Mouse (Mus musculus) spleen, embryonic (tissue): ENCODE results near the gene Cacnb2.

ENCODE experiments used
- CTCF ChIA-PET: fragments of 350-600 bp; sonication (Branson Sonifier 250); formaldehyde crosslinking; loops from one replicate; lab custom pipeline; 2022; lab: Charles Lee

Cacnb2 gene

DNA sequence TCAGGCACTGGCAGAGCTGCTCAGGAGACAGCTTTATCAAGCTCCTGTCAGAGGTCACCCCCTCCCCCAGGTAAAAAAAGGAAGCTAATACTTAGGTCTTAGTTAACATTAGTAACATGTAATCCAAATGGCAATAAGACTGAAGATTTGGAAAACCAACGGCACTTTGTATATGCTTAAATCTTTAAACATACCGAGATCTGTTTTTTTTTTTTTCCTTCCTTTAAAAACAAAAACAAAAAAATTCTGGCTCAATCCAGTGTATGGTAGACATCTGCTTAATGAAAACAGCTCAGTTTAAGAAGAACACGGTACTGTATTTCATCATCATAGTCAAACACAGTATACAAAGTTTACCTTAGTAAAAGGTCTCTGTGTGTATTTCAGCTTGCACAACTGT, at the start of gene Cacnb2:
TSS of gene Cacnb2 (plus strand) at position 301 of the 400 bp plus-strand sequence.
- CTCF ChIA-PET, result no interaction called here

DNA sequence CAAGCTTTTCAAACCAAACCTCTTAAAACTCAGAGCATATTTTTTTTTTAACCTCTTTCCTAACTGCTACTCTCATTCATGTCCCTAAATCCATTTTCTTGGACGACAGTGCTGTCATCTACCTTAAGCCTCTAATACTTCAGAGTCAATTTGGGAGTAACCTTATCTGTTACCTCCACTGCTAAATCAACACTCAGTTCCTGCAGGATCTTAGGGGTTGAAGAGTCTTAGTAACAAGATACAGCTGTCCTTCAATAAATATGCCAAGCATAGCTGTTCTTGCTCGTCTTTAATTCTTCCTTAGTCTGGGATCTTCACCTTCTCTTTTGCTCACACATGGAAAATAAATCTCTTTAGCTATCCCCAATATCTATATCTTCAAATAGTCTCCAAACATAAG, 34.9 kb upstream of the Cacnb2 start:
- CTCF ChIA-PET, result no interaction called here

DNA sequence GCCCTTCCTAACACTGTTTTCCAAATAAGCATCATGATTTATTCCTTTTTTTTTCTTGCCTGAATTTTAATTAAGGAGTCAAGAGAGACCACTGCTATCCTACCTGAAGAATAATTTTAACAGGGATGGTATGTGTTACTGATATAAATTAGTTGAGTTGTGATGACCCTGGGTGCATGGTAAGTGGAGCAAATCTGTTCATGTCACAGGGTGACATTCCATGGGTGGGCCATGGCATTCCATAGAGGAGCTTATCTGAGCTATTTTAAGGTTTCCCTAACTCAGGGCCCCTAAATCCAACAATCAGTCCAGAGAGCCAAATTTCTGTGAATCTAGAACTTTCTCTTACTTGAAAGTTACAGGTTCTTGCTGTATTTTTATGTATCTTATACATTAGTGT, 31.6 kb upstream of the Cacnb2 start:
- CTCF ChIA-PET, result no interaction called here

DNA sequence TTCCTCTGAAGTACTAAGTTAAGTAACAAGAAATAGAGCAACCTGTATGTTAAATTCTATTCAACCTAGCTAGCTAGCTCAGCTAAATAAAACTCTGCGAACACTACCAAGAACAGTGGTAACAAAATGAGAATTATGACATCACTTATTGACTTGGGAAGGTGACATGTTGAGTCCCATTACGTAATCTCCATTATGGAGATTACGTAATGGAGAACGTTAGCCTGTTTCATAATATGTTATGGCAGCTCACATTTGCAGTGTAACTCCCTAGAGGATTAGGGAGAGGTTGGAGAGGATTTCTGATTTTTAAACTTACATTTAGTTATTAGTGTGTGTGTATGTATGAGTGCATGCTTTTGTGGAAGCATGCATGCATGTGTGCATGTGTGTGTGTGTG, 13.3 kb upstream of the Cacnb2 start:
- CTCF ChIA-PET, result no interaction called here

DNA sequence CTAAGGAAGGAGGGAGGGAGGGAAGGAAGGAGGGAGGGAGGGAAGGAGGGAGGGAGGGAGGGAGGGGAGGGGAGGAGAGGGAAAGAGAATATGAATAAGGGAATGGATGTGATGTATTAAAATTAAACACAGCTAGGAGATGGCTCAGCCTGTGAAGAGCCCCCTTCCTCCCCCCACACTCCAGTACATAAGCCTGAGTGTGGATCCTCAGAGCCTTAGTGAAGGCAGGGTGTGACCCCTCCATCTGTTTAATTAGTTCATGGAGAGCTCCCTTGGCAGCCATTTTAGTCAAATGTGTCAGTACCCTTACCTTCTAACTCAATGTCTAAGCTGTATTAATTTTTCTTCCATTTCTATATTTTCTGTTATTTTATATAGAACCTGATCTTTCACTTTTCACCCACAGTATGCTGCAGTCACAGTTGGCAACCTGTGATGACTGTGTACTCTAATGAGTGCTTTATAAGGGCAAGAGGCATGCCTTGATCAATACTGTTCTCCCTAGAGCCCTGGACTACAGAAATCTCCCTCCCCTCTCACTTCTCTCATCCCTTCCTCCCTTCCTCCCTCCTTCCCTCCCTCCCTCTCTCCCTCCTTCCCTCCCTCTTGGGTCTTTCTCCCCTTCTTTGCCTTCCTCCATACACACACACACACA, 4.9 kb upstream of the Cacnb2 start:
- CTCF ChIA-PET, result interaction anchor here (0.5 kb wide), 1 partner anchor 27 kb away, joined by 3 read pairs; no protein-coding TSS in a partner anchor

DNA sequence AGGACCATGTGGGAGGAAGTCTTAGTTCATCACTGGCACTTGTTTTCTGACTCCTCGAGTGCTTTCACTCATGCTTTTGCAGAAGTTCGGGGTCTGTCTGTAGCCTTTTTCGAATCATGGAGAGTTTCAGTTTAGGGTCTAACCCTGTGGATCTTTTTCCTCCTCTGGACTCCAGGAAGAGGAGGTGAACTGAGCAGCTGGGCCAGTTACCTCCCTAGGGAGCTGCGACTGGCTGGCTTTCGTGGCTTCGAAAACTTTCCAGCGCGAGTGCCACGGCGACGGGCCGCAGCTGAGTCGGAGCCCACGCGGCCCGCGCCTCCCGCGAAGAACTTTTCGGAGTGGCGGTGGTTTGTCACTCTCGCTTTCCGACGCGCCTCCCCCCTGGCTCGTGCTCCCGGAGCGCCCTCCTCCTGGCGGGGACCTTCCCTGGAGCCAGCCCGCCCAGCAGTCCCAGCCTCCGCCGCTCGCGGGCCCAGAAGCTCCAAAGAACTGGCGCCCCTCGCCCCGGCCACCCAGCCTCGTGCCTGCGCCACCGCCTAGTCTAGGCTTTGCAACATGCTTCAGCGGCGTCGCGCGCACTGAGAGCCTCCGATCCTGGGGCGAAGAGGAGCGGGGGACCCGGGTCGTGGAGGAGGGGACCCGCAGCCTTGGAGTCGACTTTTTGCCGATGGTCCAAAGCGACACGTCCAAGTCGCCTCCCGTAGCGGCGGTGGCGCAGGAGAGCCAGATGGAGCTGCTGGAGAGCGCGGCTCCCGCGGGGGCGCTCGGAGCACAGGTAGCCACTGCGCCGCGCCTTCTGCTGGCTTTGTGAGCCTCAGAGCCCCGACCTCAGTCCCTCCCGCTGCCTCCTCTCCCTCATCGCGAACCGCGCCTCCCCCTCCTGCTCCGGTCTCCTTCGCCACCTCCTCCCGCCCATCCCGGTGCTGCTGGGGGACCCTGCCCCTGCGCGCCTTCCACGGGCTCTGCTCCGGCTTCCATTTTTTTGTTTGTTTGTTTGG, 1.2 kb downstream of the Cacnb2 start:
- CTCF ChIA-PET, result interaction anchor here (0.7 kb wide), 1 partner anchor 12 kb away, joined by 3 read pairs; no protein-coding TSS in a partner anchor

DNA sequence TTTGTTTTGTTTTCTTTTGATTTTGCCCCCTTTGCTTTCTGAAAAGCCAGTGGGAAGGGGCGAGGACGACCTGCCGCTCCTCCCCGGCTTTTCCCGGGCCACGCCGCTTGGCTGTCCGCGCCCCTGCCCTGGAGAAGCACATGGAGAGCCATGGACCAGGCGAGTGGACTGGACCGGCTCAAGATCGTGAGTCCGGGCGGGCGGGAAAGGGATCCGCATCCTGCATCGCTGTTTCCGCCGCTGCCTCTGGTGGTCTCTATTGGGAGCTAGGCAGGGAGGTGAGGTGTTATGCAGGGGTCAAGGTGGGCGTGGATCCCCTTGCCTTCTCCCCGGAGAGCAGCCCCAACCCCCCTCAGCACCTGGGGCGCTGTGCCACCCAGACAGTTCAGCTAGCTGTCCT, 1.9 kb downstream of the Cacnb2 start:
- CTCF ChIA-PET, result no interaction called here

DNA sequence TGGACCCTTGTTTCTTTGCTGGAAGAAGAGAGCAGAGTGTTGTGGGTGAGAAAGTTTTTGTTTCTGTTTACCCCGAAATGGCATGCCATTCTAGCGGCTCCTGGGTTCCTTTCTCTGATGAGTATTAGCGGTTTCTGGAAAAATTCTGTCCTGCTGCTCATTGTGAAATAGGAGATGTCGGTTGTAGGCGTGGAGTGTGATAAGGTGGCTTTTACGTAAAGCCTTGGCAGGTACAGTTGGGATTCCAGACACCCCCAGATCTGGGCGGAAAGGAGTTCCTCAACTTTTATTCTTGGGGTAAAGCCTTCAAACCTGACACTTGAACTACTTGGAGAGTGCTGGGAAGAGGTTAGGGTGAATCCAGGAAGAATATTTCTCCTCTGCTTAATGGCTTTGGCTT, 2.3 kb downstream of the Cacnb2 start:
- CTCF ChIA-PET, result no interaction called here

DNA sequence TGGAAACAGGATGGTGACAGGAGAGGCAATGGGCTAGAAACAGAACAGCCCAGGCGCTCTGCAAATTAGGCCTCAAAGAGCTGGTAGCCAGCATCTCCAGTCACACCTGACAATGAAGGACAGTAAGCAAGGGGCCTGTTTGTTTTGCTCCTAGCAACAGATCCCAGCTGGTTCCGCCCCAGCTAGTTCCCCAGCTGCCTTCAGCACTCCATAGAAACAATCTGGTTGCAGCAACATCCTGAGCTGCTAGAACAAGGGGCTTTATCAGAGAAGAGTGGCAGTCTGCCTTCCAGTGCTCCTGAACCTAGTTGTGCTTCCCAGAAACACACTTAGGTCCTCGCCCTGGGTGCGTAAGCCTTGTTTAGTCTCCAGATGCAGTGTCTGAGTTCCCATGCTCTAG, 5.7 kb downstream of the Cacnb2 start:
- CTCF ChIA-PET, result interaction anchor here (0.6 kb wide), 1 partner anchor 46 kb away, joined by 5 read pairs; no protein-coding TSS in a partner anchor

DNA sequence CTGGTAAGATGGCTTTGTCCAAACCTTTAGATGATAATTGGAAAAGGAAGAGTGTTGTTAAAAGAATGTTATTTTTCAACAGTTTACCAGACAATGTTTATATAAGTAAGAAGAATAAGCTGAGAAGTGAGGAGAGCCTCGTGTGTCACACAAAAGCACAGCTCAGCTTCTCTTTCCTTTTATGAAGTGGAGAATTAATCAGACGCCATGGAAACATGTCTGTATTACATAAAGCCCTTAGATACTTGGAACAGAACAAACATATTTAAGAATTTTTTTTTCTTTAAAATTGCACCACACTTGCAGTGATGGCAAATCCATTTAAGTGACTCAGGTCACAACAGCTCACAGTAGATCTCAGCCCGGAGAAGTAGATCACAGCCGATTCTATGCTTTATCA, 9.8 kb downstream of the Cacnb2 start:
- CTCF ChIA-PET, result no interaction called here

DNA sequence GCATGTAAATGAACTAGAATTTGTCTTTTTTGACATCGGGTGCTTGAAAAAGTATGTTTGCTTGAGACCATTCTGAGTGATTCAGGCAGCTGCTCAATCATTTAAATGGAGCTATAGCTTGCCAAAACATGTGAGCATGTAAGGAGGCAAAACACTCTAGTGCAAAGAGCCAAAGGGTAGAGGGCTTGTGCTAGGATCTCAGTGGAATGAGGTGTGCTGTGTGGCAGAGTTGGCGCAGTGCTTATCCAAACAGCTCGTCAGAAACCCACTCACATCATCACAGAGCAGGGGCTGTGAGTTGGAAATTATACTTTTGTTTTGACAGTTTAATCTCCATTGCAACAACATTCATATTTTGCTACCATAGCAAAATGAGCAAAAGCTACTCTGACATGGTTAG, 13.5 kb downstream of the Cacnb2 start:
- CTCF ChIA-PET, result no interaction called here

DNA sequence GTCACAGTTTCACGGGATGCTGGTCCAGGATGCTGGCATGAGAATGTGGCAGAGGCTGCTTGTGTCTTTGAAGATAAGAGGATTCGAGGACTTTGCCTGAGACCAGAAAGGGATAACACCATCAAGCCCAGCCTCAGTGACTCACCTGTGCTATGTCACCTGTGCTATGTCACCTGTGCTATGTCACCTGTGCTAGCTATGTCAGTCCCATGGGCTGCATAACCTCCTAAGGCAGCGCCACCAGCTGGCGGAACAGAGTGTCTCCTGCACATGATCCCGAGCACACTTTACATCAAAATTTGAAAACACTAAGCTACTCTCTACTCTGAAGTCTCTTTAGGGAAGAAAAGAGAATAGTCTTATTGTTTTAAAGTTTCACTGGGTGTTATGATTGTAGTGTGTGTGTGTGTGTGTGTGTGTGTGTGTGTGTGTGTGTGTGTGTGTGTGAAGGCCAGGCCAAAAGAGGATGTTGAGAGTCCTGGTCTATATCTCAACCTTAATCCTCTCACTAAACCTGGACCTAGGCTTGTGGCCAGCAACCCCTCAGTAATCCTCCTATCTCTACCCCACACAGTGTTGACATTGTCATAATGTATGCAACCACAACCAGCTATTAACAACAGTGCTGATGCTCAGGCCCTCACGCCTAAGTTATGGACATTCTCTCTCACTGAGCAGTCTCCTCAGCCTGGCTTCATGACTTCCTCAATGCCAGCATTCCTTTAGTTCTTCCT, 17.4 kb downstream of the Cacnb2 start:
- CTCF ChIA-PET, result no interaction called here

DNA sequence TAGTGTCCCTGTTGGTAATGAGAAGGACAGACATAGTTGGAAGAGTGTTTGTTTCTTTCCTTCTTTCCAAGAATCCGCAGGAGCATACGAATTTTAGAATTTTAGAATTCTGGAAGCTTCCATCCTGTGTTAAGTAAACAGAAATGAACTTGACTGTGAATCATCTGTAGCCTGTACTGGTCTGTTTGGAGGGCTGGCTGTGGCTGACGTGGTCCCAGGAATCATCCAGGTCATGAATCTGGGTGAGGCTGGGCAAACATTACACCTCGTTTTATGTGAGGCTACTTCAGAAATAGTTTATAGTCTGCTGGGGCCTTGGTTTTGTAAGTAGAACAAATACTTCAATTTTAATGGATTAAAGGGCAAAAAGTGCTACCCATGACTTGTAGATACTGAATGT, 18.0 kb downstream of the Cacnb2 start:
- CTCF ChIA-PET, result no interaction called here

DNA sequence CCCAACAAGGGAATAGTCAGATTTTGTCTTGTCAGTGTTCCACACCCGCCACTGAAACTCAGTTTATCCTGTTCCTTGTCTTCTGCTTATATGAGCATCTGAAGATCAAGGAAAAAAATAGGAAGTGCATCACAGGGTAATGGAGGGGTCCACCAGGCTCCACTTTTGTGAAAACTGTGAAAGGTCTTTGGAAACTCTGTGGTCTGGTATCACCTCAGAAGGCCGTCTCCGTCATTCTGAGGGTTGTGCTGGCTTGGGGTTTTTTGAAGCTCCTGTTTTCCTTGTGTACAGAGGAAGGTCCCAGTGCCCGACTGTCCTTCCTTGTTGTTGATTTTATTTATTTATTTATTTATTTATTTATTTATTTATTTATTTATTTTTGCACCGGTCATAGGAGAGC, 20.9 kb downstream of the Cacnb2 start:
- CTCF ChIA-PET, result no interaction called here

DNA sequence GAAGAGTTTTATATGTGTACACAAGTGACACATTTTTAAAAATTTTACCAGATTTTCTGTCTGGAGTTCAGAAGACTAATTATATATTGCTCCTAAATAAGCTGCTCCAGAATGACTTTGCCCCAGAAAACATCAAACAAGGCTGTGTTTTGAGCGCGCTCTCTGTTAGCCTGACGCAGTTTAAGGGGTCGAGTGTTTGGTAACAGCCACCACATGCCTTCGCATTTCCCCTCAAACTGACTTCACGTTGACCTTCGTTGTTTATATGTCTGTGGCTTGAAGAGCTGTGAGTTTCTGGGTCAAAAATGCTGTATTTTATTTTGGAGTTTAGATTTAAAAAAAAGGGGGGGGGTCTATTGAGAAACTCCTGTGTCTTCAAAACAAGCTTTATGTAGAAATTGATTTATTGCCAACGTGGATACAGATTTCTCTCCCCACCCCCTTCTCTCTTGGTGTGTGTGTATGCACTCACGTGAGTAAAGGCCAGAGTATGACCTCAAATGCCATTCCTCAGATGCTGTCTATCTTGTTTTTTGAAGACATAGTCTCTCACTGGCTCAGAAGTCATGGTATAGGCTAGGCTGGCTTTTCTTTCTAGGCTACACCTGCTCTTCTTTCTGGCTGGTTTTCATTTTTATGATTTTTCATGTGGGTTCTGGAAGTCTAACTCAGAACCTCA, 27.1 kb downstream of the Cacnb2 start:
- CTCF ChIA-PET, result no interaction called here

DNA sequence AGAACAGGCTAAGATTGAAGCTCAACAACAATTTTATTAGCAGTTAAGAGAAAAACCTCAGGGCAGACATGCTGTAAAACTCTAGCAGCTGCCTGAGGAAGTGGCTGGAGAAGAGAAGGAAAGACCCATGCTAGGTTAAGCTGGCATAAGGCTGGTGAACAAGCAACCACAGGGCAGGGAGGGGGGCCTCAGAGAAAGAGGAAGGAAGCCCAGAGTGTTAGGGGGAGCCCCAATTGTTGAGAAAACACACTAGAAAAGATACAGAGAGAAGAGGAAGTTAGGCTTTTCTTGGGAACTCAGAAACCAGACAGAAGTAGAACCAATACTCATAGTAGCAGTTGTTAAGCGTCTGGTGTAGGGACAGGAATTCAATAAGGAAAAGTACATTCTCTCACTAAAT, 28.7 kb downstream of the Cacnb2 start:
- CTCF ChIA-PET, result no interaction called here

DNA sequence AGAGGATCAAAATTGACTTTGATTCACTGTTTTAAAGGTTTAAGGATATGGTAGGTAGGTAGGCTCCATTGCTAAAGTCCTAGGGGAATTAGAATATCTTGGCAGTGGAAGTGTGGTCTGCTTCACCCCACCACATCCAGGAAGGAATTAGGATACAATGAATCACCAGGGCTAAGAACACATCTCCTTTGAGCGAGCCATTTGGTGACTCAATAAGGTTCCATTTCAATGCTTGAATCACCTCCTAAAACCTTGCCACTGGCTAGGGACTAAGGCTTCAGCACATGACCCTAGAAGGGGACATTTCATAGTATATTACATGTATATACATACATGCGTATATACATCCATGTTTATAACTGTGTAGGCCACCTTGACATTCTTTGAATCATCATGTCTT, 30.3 kb downstream of the Cacnb2 start:
- CTCF ChIA-PET, result no interaction called here

DNA sequence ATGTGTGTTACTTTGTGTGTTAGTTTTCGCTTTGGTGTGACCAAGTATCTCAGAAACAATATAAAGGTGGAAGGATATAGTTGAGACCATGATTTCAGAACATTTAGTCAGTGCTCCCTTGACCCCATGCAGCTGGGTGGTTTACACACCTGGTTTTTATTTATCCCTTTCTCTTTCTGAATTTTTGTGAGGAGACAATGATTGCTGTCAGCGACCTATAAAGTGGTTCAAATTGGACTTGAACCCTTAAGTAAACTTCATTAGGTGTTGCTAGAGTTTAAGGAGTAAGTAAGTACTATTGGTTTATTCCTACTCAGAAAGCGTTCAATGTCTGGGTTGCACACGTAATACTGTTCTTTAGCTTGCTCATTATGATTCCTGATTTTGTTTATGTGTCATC, 36.4 kb downstream of the Cacnb2 start:
- CTCF ChIA-PET, result no interaction called here

DNA sequence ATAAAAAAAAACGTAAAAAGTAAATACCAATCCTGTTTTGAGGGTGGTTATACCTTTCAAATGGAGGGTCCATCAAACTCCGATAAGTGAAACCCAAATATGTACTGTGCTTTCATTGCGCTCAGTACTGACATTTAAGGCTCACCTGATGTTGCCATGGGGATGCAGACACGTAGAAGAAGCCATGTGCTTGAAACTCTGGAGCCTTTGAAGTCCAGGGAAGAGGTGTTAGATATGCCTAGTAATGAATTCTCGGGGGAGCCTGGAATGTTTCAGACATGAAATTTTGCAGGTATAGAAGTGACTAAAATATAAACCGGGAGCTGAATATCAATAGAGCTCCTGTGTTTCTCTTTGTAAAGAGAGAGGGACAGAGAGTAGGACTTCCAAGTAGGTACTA, 37.0 kb downstream of the Cacnb2 start:
- CTCF ChIA-PET, result no interaction called here

DNA sequence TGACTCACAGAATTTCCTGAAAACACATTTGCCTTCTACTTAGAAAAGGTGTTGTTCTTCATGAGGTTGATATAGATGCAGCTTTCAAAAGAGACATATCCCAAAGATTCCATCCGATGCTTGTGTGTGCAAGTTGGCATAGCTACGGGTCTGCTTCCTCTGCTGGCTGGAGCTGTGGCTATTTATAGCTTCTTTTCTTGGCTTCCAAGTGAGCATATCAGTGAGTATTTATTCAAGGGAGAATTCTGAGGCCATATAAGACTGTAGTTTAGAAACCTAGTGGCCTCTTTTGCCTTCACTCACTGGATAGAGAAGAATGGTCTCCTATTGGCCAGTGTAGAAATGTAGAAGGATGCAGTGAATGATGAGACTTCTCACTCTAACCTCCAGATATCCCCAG, 38.2 kb downstream of the Cacnb2 start:
- CTCF ChIA-PET, result no interaction called here

DNA sequence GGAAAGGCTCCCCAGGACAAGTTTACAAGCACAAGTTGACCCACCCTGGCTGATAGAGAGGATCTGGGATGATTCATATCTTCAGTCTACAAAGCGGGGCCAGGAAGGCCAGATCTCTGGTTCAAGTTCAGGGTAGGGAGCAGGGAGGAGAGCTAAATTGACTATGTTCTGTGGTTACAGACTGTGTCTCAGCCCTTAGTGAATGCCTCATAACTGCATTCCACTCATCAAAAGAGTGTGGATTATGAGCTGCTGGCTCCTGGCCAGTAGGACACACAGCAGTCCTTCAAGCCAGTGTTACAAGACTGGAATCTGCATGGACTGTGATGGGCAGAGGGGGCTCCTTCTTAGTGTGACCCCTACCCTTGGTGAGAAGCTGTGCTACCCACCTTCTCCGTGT, 48.4 kb downstream of the Cacnb2 start:
- CTCF ChIA-PET, result no interaction called here

DNA sequence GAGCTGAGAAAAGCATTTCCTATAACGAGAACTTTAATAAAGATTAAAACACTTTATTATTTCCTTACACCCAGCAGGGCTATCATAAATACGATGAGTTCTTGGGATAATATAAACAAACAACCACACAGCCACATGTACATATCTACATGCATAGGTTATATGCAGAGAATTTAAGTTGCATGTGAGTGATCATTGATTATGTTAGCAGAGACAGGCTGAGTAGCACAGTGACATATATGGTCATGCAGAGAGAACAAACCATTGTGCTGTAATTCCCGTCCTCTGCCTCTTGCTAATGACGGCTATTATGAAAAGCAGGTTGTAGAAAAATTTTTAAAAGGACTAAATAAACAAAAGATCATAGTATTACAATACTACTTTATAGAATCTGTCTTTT, 53.8 kb downstream of the Cacnb2 start:
- CTCF ChIA-PET, result no interaction called here
